Mouse (Mus musculus) heart, adult 2 months (tissue): Measurements from ENCODE around the gene Ercc2.

Source experiments
- CTCF ChIP-seq: fragments of 200-600 bp; IDR thresholded peaks from 2 replicates; pipeline ENCODE4 v1.8.1; 2022; ENCODE audit warnings: antibody characterized with exemption, mild to moderate bottlenecking, moderate library complexity
- EP300 ChIP-seq: fragments of 200-500 bp; IDR thresholded peaks from 2 replicates; pipeline ENCODE4 v1.6.1; 2011; ENCODE audit warnings: low read depth, low read length, control low read depth; ENCODE audit not compliant: insufficient read depth
- POLR2A ChIP-seq: fragments of 200-500 bp; IDR thresholded peaks from 2 replicates; pipeline ENCODE4 v1.6.1; 2011; ENCODE audit warnings: mild to moderate bottlenecking, low read depth, low read length, control low read depth; ENCODE audit not compliant: insufficient read depth

- TF ChIP-seq CTCF (no peak), POLR2A (no peak), EP300 (no peak)
Observed at GRCm38 (mm10) chr7:19426888-19427287, 45.1 kb downstream of the Ercc2 start.
